Mouse (Mus musculus) spleen, adult 2 months (tissue): ENCODE measurements around the gene Me1.

Source experiments
- CTCF ChIP-seq: fragments of 200-500 bp; IDR thresholded peaks from 2 replicates; pipeline ENCODE4 v1.5.1; 2011; ENCODE audit warnings: mild to moderate bottlenecking, inconsistent platforms; ENCODE audit not compliant: insufficient read depth, insufficient read length, insufficient replicate concordance; ENCODE audit errors: extremely low read depth
- POLR2A ChIP-seq: fragments of 200-500 bp; IDR thresholded peaks from 2 replicates; pipeline ENCODE4 v1.6.1; 2011; ENCODE audit warnings: low read depth, low read length, inconsistent platforms

- TF ChIP-seq CTCF (no peak), POLR2A (no peak)
Measured at GRCm38 (mm10) chr9:86725066-86725465, 29.3 kb upstream of the Me1 start.
